Mouse (Mus musculus): ENCODE results near the gene Higd2a. TPM values are rescaled to one million over a fixed set of nuclear protein-coding genes. Genes with fewer than 3 reads are reported as not detected.

Higd2a gene
- total RNA-seq, 2 experiments from 2014 or later = 163 to 167 TPM

DNA sequence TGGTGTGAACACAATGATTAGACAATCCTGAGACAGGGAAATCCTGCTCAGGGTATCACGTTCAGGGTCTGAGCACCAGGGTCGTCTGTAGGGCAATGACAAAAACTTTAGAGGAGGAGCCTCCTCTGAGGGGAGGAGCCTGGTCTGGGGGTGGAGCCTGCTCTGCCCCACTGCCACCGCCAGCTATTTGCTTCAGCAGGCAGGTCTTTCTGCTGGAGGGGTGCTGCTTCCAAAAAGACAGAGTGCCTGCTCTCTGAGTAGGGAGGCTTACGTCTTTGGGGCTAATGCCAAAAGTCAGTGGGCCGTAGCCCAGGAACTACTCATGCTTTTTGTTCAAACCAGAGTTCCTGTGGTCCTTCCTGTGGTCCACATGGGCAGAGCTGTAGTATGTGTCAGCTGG is 21.6 kb upstream of the Higd2a start:
- TF ChIP-seq CTCF (conservative IDR thresholded peaks at IDR 0.05) = no peak
- no peak overlapping the region for H3K27ac ChIP-seq
- no peak overlapping the region for H3K4me3 ChIP-seq
- DNase-seq (ENCODE audit: low spot score in 2 of 2) = no peak

DNA sequence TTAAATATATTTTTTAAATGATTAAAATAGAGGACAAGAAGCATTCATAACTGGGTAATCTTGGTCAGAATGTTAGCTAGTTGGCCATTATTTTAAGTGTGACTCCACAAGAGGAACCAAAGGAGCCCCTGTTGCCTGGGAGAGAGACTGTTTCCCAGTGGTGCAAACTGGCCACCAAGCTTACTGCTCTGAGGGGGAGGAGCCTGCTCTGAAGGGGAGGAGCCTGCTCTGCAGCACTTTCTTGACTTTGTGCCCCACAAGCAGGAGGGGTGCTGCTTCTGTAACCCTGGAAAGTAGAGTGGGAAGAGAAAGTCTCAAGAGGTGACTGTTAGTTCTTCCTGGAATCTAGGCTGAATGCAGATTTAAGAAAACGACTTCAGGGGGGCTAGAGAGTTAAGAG is 20.7 kb upstream of the Higd2a start:
- no peak overlapping the region for H3K4me3 ChIP-seq
- TF ChIP-seq CTCF (conservative IDR thresholded peaks at IDR 0.05) = no peak
- no peak overlapping the region for H3K27ac ChIP-seq
- DNase-seq (ENCODE audit: low spot score in 2 of 2) = no peak

DNA sequence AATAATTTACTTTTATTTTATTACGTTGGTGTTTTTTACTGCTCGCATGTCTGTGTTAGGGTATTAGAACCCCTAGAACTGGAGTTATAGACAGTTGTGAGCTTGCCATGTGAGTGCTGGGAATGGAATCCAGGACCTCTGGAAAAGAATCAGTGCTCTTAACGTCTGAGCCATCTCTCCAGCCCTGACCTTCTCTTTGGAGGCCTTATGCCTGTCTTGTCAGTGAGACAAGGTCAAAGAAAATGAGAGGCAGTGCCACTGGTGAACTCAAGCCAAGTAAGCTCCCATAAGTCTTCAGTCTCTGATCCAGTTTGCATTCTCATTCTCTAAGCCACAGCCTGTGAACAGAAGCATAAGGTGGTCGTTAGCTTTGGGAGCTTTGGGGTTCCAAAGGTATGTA is 19.3 kb upstream of the Higd2a start:
- Histone ChIP-seq H3K4me3 (no peak overlapping the region), H3K27ac (no peak overlapping the region)
- TF ChIP-seq CTCF (conservative IDR thresholded peaks at IDR 0.05) = no peak
- DNase-seq (ENCODE audit: low spot score in 2 of 2) = no peak

DNA sequence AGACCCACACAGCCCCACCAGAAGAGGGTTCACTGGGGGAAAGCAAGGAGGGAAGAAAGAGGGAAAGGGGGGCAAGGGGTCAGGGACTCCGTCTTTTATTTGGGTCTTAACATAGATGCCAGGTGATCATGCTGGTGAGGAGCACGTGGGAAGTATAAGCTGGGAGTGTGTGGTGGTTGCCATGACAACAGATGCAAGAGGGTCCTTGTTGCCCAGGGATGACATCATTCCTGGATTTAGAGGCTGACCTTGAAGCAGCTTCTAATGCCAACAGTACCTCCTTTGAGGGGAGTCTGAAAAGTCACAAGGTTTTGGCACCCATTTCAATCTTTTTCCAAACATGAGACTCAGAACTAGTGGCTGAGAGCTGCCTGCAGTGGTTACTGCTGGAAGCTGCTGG is 18.4 kb upstream of the Higd2a start:
- TF ChIP-seq CTCF (conservative IDR thresholded peaks at IDR 0.05) = no peak

DNA sequence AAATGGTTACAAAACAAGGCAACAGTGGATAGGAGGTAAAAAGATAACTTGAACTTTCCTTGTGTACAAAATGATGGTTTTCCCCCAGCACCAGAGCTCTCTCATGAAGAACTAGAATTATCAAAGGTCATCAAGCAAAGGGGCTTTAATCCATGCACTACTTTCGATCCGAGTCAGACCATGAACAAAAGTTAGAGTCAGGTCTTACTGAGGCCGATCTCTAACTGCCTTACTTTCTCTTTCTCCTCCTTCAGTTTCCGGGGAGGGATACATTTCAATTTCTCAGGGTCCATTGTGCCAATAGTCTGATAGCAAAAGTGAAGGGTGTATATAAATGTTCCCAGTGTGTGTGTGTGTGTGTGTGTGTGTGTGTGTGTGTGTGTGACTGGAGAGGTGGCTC is 17.4 kb upstream of the Higd2a start:
- Histone ChIP-seq H3K27ac (no peak overlapping the region), H3K4me3 (no peak overlapping the region)
- no peak for DNase-seq (ENCODE audit: low spot score in 2 of 2)
- no peak for TF ChIP-seq CTCF (conservative IDR thresholded peaks at IDR 0.05)

More for the DNA sequence above, 18.4 kb upstream of the Higd2a start:
- Histone ChIP-seq H3K27ac (no peak overlapping the region), H3K4me3 (no peak overlapping the region)
- no peak for DNase-seq (ENCODE audit: low spot score in 2 of 2)

GRCm38 (mm10) chr13:54574854-54575481 is 15.0 kb upstream of the Higd2a start, which contains the start of gene Arl10:
Gene Arl10 (plus strand): TSS chr13:54575015.
- peak; percentile 62 for TF ChIP-seq CTCF (conservative IDR thresholded peaks at IDR 0.05)
- peak; percentile 70 to 79 for DNase-seq (ENCODE audit: low spot score in 2 of 2)
- Histone ChIP-seq H3K4me3 (peak within 1 kb of the TSS; percentile 100), H3K27ac (peak within 1 kb of the TSS; percentile 93)

- peak overlapping the region; percentile 93 for H3K27ac ChIP-seq
- peak overlapping the region; percentile 100 for H3K4me3 ChIP-seq
- no peak for DNase-seq (ENCODE audit: low spot score in 2 of 2)
- TF ChIP-seq CTCF (conservative IDR thresholded peaks at IDR 0.05) = no peak
Measured at GRCm38 (mm10) chr13:54575489-54575888, 14.5 kb upstream of the Higd2a start.

DNA sequence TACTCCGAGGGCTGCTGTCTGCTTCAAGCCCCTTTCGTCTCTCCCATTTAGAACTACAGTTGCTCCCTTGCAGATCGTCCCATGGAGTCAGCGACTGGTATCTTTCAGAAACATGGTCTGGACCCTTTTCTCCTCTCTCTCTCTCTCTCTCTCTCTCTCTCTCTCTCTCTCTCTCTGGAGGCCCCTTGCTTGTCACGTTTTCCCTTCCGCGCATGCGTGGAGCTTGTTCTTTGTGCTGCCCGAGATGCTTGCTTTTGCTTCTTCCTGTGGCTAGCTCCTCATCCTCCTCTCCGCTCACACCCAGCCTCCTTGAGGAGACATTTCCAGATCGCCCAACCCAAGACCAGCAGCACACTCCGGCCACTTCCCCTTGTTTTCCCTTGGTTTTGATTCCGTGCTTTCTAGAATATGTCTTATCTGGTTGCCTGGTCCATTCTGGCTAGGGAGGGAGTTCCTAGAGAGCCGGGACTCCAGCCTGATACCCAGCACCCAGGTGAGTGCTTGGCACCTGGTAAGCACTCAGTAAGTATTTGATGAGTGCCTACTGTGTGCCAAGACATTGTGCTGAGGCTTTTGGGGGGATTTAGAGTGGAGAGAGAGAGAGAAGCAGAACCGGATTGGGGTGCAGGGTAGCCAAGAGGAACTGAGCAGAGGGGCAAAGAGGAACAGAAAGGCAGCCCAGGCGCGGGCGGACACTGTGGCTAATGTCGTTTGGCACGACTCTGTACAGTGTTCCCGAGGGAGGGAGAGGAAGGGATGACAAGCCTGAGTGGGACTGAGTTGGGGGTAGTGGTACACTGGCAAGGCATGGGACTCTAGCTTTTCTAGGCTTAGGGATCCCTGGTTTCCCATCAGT is 12.1 kb upstream of the Higd2a start:
- no peak for DNase-seq (ENCODE audit: low spot score in 2 of 2)
- no peak for TF ChIP-seq CTCF (conservative IDR thresholded peaks at IDR 0.05)
- 0 out of 2 replicates have a peak overlapping the region, but pooled peaks have one; percentile 32 for H3K27ac ChIP-seq
- H3K4me3 ChIP-seq = no peak overlapping the region

GRCm38 (mm10) chr13:54581385-54581784 is 8.6 kb upstream of the Higd2a start:
- H3K4me3 ChIP-seq = no peak overlapping the region
- no peak for TF ChIP-seq CTCF (conservative IDR thresholded peaks at IDR 0.05)

DNA sequence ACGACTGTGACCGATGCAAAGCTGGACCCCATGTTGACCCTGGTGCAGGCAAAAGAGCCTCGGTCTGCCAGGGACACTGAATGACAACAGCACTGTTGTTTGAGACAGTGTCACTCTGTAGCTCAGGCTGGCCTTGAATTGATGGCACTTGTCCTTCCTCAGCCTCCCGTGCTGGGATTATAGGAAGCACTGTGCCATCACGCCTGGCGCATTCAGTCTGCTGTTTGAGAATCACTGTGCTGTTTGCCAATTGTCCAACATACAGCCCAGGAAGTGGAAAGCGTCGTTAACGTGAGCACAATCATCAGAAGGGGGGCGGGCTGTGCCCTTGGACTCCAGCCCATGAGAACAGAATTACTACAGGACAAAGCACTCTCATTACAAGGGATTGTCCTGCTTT is 7.9 kb upstream of the Higd2a start:
- no peak for TF ChIP-seq CTCF (conservative IDR thresholded peaks at IDR 0.05)
- H3K4me3 ChIP-seq = no peak overlapping the region
- peak overlapping the region; percentile 49; the same call in 1 of the 2 replicates for H3K27ac ChIP-seq
- DNase-seq (ENCODE audit: low spot score in 2 of 2) = no peak

More at GRCm38 (mm10) chr13:54581385-54581784, 8.6 kb upstream of the Higd2a start:
- no peak overlapping the region for H3K27ac ChIP-seq
- DNase-seq (ENCODE audit: low spot score in 2 of 2) = no peak

DNA sequence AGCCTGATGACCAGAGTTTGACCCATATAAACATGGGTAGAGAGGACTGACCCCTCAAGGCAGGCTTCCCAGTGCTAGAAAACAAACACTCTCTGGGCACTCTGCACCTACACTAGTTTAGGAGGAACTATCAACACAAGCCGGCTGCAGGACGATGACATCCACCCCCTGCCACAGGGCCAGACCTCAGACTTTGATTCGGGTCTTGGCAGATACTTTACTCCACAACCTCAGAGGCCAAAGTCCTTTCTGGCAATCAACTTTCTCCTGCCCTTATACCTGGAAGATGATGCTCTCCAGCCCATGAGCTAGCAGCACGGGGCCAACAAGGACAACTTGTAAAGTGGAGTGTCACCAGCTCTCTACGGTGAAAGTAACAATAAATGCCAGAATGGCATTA is 7.1 kb upstream of the Higd2a start:
- Histone ChIP-seq H3K4me3 (no peak overlapping the region), H3K27ac (peak overlapping the region; percentile 49; the same call in 1 of the 2 replicates)
- TF ChIP-seq CTCF (conservative IDR thresholded peaks at IDR 0.05) = no peak
- no peak for DNase-seq (ENCODE audit: low spot score in 2 of 2)

GRCm38 (mm10) chr13:54585831-54586230 is 4.2 kb upstream of the Higd2a start:
- no peak for TF ChIP-seq CTCF (conservative IDR thresholded peaks at IDR 0.05)
- DNase-seq (ENCODE audit: low spot score in 2 of 2) = no peak
- H3K27ac ChIP-seq = no peak overlapping the region
- no peak overlapping the region for H3K4me3 ChIP-seq

GRCm38 (mm10) chr13:54589414-54589995 is 502 bp upstream of the Higd2a start:
- TF ChIP-seq CTCF (conservative IDR thresholded peaks at IDR 0.05) = no peak
- DNase-seq (ENCODE audit: low spot score in 2 of 2) = no peak
- peak overlapping the region; percentile 96 for H3K27ac ChIP-seq
- peak overlapping the region; percentile 95 for H3K4me3 ChIP-seq

All from layer of hippocampus, adult 2 months (tissue).